Mouse (Mus musculus) mature B cell (primary cell): ENCODE measurements at regions not wholly inside any gene's neighbourhood (a gene's known extent, or its start where the extent isn't known, plus 50 kb on each side); places are given as distances from the start of the nearest gene placed in this dataset.
"Not testable (repeated sequence)": the region's sequence is repeated elsewhere in the genome, so short reads cannot be mapped to it uniquely, and the experiment has no call there.

ENCODE experiments used
- in situ Hi-C: fragments of 300-500 bp; cut with MboI; formaldehyde crosslinking; loops from 2 replicates; pipeline ENCODE4 v1.14.3; 2019

GRCm38 (mm10) chr8:34305542-34306485, 194.3 kb upstream of the Gm10131 start:
- in situ Hi-C loops = no loop called here

GRCm38 (mm10) chr8:34303815-34304214, 192.3 kb upstream of the Gm10131 start:
- in situ Hi-C loops = no loop called here

- in situ Hi-C loops = no loop called here
Observed at GRCm38 (mm10) chr8:34300331-34300903, 188.9 kb upstream of the Gm10131 start.

GRCm38 (mm10) chr8:34294721-34295120, 183.2 kb upstream of the Gm10131 start:
- in situ Hi-C loops = no loop called here

GRCm38 (mm10) chr8:34290670-34291069, 179.1 kb upstream of the Gm10131 start:
- in situ Hi-C loops = no loop called here

GRCm38 (mm10) chr8:34287801-34288200, 176.3 kb upstream of the Gm10131 start:
- in situ Hi-C loops = no loop called here

- in situ Hi-C loops = no loop called here
Observed at GRCm38 (mm10) chr8:34284576-34284975, 173.0 kb upstream of the Gm10131 start.

- in situ Hi-C loops = no loop called here
Observed at GRCm38 (mm10) chr8:34280433-34280832, 168.9 kb upstream of the Gm10131 start.

- in situ Hi-C loops = no loop called here
Observed at GRCm38 (mm10) chr8:34275977-34276660, 164.6 kb upstream of the Gm10131 start.

GRCm38 (mm10) chr8:34274796-34275195, 163.3 kb upstream of the Gm10131 start:
- in situ Hi-C loops = not testable (repeated sequence)

- in situ Hi-C loops = no loop called here
Observed at GRCm38 (mm10) chr8:34274171-34274570, 162.6 kb upstream of the Gm10131 start.

GRCm38 (mm10) chr8:34269848-34270247, 158.3 kb upstream of the Gm10131 start:
- in situ Hi-C loops = no loop called here

- in situ Hi-C loops = no loop called here
Observed at GRCm38 (mm10) chr8:34268806-34269520, 157.4 kb upstream of the Gm10131 start.

GRCm38 (mm10) chr8:34254978-34255377, 143.4 kb upstream of the Gm10131 start:
- in situ Hi-C loops = no loop called here

GRCm38 (mm10) chr8:34251934-34252333, 140.4 kb upstream of the Gm10131 start:
- in situ Hi-C loops = no loop called here

GRCm38 (mm10) chr8:34239346-34239900, 127.9 kb upstream of the Gm10131 start:
- in situ Hi-C loops = no loop called here

- in situ Hi-C loops = no loop called here
Observed at GRCm38 (mm10) chr8:34233705-34234104, 122.2 kb upstream of the Gm10131 start.

- in situ Hi-C loops = no loop called here
Observed at GRCm38 (mm10) chr8:34229477-34229876, 117.9 kb upstream of the Gm10131 start.

- in situ Hi-C loops = no loop called here
Observed at GRCm38 (mm10) chr8:34225011-34225890, 113.7 kb upstream of the Gm10131 start.

- in situ Hi-C loops = no loop called here
Observed at GRCm38 (mm10) chr8:34222187-34222586, 110.7 kb upstream of the Gm10131 start.
